In genomic region chr13:51602764-51603163, GRCm38 (mm10) we compare ENCODE assay signal across 12 mouse cellular contexts. TPM values are rescaled to one million over a fixed set of nuclear protein-coding genes. Genes with fewer than 3 reads are reported as not detected.
DNase-seq lines count a peak whose midpoint lies in the region; ATAC-seq and TF ChIP-seq lines count a peak whose summit lies in the region.
"Had no signal": no experiment of that assay in that cellular context is flagged by ENCODE, and none has a peak within 500 bp of the region (broad histone marks: within the 10 kb centered on the region; RNA-seq: fewer than 3 reads in every experiment).

No protein-coding gene starts in this region.

- DNase-seq in midbrain, postnatal 0 days (ENCODE audit: low spot score), result no peak
- no peak for DNase-seq in gastrocnemius, postnatal 25 days
- no peak for DNase-seq in thymus, postnatal 36 days
- no peak for DNase-seq in right cerebral cortex, postnatal 10 days (ENCODE audit: low spot score in 2 of 2)
- DNase-seq: cerebellum, adult 11-12 months had no signal

- TF ChIP-seq CTCF in midbrain, postnatal 0 days (IDR thresholded peaks at IDR 0.05), result no peak

- H3K9ac ChIP-seq in kidney, embryonic 15.5 days, result no peak overlapping the region
- H3K9ac ChIP-seq in kidney, embryonic 14.5 days (ENCODE audit: low read depth, low read length), result no peak overlapping the region
- no peak overlapping the region for H3K9ac ChIP-seq in forebrain, embryonic 12.5 days
- no peak overlapping the region for H3K9ac ChIP-seq in hindbrain, embryonic 13.5 days
- H3K9ac ChIP-seq in midbrain, postnatal 0 days (replicated peaks; ENCODE audit: low read length, poor library complexity, severe bottlenecking), result no peak overlapping the region

- no peak for ATAC-seq in kidney, embryonic 15.5 days (replicated peaks; ENCODE audit: low FRiP score)
- ATAC-seq in kidney, embryonic 14.5 days (ENCODE audit: low FRiP score, low TSS enrichment), result no peak; the same call in 1 of the 2 replicates
- ATAC-seq in forebrain, embryonic 12.5 days (ENCODE audit: low FRiP score), result 0 out of 2 replicates have a peak, but pooled peaks have one; percentile 18
- ATAC-seq in hindbrain, embryonic 13.5 days (ENCODE audit: low FRiP score), result no peak
- no peak for ATAC-seq in midbrain, postnatal 0 days (ENCODE audit: low FRiP score)

- H3K4me1 ChIP-seq in kidney, embryonic 15.5 days, result peaks cover 12% of the 10 kb centered on the region
- H3K4me1 ChIP-seq in kidney, embryonic 14.5 days (ENCODE audit: control insufficient read depth, insufficient read depth, low read length), result no peaks in the 10 kb centered on the region
- peaks cover 17% of the 10 kb centered on the region for H3K4me1 ChIP-seq in forebrain, embryonic 12.5 days
- H3K4me1 ChIP-seq in hindbrain, embryonic 13.5 days (replicated peaks), result peaks cover 17% of the 10 kb centered on the region
- H3K4me1 ChIP-seq in midbrain, postnatal 0 days (ENCODE audit: insufficient read depth, low read length), result peaks cover 4% of the 10 kb centered on the region

- 0 out of 2 replicates have a peak overlapping the region, but pooled peaks have one; percentile 21 for H3K4me3 ChIP-seq in kidney, embryonic 15.5 days (replicated peaks)
- H3K4me3 ChIP-seq in kidney, embryonic 14.5 days (ENCODE audit: low read length), result no peak overlapping the region
- no peak overlapping the region for H3K4me3 ChIP-seq in forebrain, embryonic 12.5 days (replicated peaks)
- H3K4me3 ChIP-seq in hindbrain, embryonic 13.5 days, result no peak overlapping the region
- peak overlapping the region; percentile 25; the same call in 1 of the 2 replicates for H3K4me3 ChIP-seq in midbrain, postnatal 0 days (ENCODE audit: low read depth, low read length)

- no peak overlapping the region for H3K27ac ChIP-seq in kidney, embryonic 15.5 days
- H3K27ac ChIP-seq in kidney, embryonic 14.5 days (ENCODE audit: low read depth, low read length), result no peak overlapping the region
- H3K27ac ChIP-seq in forebrain, embryonic 12.5 days, result no peak overlapping the region
- H3K27ac ChIP-seq in hindbrain, embryonic 13.5 days, result no peak overlapping the region
- H3K27ac ChIP-seq in midbrain, postnatal 0 days (ENCODE audit: low read depth, low read length), result peak overlapping the region; percentile 47
- H3K27ac ChIP-seq: heart, embryonic 10.5 days had no signal

- H3K4me2 ChIP-seq in kidney, embryonic 15.5 days, result peak overlapping the region; percentile 55; the same call in 1 of the 2 replicates
- no peak overlapping the region for H3K4me2 ChIP-seq in kidney, embryonic 14.5 days (replicated peaks; ENCODE audit: low read depth, low read length)
- H3K4me2 ChIP-seq in forebrain, embryonic 12.5 days, result peak overlapping the region; percentile 47
- H3K4me2 ChIP-seq in hindbrain, embryonic 13.5 days, result peak overlapping the region; percentile 48
- peak overlapping the region; percentile 35 for H3K4me2 ChIP-seq in midbrain, postnatal 0 days (ENCODE audit: low read depth, low read length, poor library complexity, severe bottlenecking)

- H3K36me3 ChIP-seq in kidney, embryonic 15.5 days, result no peaks in the 10 kb centered on the region
- H3K36me3 ChIP-seq in kidney, embryonic 14.5 days (ENCODE audit: control insufficient read depth, insufficient read depth, low read length), result no peaks in the 10 kb centered on the region
- H3K36me3 ChIP-seq in forebrain, embryonic 12.5 days (replicated peaks), result no peaks in the 10 kb centered on the region
- no peaks in the 10 kb centered on the region for H3K36me3 ChIP-seq in hindbrain, embryonic 13.5 days
- H3K36me3 ChIP-seq in midbrain, postnatal 0 days (ENCODE audit: insufficient read depth, low read length), result no peaks in the 10 kb centered on the region
- H3K36me3 ChIP-seq: heart, embryonic 10.5 days had no signal

- 0 out of 2 replicates have a peak, but pooled peaks cover 2% of the 10 kb centered on the region for H3K27me3 ChIP-seq in kidney, embryonic 15.5 days
- no peaks in the 10 kb centered on the region for H3K27me3 ChIP-seq in kidney, embryonic 14.5 days (ENCODE audit: control insufficient read depth, insufficient read depth, low read length)
- 0 out of 2 replicates have a peak, but pooled peaks cover 5% of the 10 kb centered on the region for H3K27me3 ChIP-seq in forebrain, embryonic 12.5 days
- H3K27me3 ChIP-seq in hindbrain, embryonic 13.5 days, result no peaks in the 10 kb centered on the region
- H3K27me3 ChIP-seq in midbrain, postnatal 0 days (ENCODE audit: insufficient read depth, low read length), result no peaks in the 10 kb centered on the region

- H3K9me3 ChIP-seq in kidney, embryonic 15.5 days (replicated peaks), result no peaks in the 10 kb centered on the region
- no peaks in the 10 kb centered on the region for H3K9me3 ChIP-seq in kidney, embryonic 14.5 days (ENCODE audit: control insufficient read depth, low read length)
- no peaks in the 10 kb centered on the region for H3K9me3 ChIP-seq in forebrain, embryonic 12.5 days
- H3K9me3 ChIP-seq in hindbrain, embryonic 13.5 days, result no peaks in the 10 kb centered on the region
- H3K9me3 ChIP-seq in midbrain, postnatal 0 days (ENCODE audit: low read length), result no peaks in the 10 kb centered on the region
- H3K9me3 ChIP-seq: heart, embryonic 10.5 days had no signal

- WGBS in kidney, embryonic 15.5 days, result 43% methylated on average over 8 of the region's 8 CpGs
- 46% methylated on average over 8 of the region's 8 CpGs for WGBS in kidney, embryonic 14.5 days
- WGBS in forebrain, embryonic 12.5 days, result 78% methylated on average over 8 of the region's 8 CpGs
- 70% methylated on average over 8 of the region's 8 CpGs for WGBS in hindbrain, embryonic 13.5 days
- WGBS in midbrain, postnatal 0 days, result 49% methylated on average over 8 of the region's 8 CpGs

RNA-seq across cellular contexts. Expression of gene Shc3, which starts 33.5 kb away (rescaled TPM):
- 0.18 TPM in 2 replicates for polyA plus RNA-seq in kidney, embryonic 15.5 days (2015; fragmentation: Nextera tagmentation; extraction: Ambion mirVana)
- 0.11 and 0.12 TPM in 2 replicates for polyA plus RNA-seq in kidney, embryonic 14.5 days (2014; fragmentation: Nextera tagmentation; extraction: Ambion mirVana)
- polyA plus RNA-seq in forebrain, embryonic 12.5 days (2016; fragmentation: Nextera tagmentation; extraction: Ambion mirVana), result 7.9 and 9.6 TPM in 2 replicates
- polyA plus RNA-seq in hindbrain, embryonic 13.5 days (2015; fragmentation: Nextera tagmentation; extraction: Ambion mirVana), result 4.1 and 4.2 TPM in 2 replicates
- 110 and 119 TPM in 2 replicates for total RNA-seq in midbrain, postnatal 0 days (2014; rRNA removed)
- 9.1 and 10.4 TPM in 2 replicates for polyA plus RNA-seq in midbrain, postnatal 0 days (2015; fragmentation: Nextera tagmentation; extraction: Ambion mirVana)
- total RNA-seq in gastrocnemius, postnatal 25 days (2021), result 1 to 10 TPM in 1 of 2 experiments, under 1 TPM in 1; 0.90 to 1.2 TPM
- total RNA-seq: neutrophil, adult 5-6 weeks had no signal
- polyA plus RNA-seq: liver, embryonic 16.5 days had no signal

RNA-seq across cellular contexts. Expression of gene Cks2, which starts 42.3 kb away (rescaled TPM):
- polyA plus RNA-seq in kidney, embryonic 15.5 days (2015; fragmentation: Nextera tagmentation; extraction: Ambion mirVana), result 370 and 419 TPM in 2 replicates
- 414 and 561 TPM in 2 replicates for polyA plus RNA-seq in kidney, embryonic 14.5 days (2014; fragmentation: Nextera tagmentation; extraction: Ambion mirVana)
- 319 and 330 TPM in 2 replicates for polyA plus RNA-seq in forebrain, embryonic 12.5 days (2016; fragmentation: Nextera tagmentation; extraction: Ambion mirVana)
- polyA plus RNA-seq in hindbrain, embryonic 13.5 days (2015; fragmentation: Nextera tagmentation; extraction: Ambion mirVana), result 76.0 and 78.7 TPM in 2 replicates
- 16.3 and 23.0 TPM in 2 replicates for total RNA-seq in midbrain, postnatal 0 days (2014; rRNA removed)
- polyA plus RNA-seq in midbrain, postnatal 0 days (2015; fragmentation: Nextera tagmentation; extraction: Ambion mirVana), result 19.0 and 20.0 TPM in 2 replicates
- total RNA-seq in gastrocnemius, postnatal 25 days (2021), result 1 to 10 TPM in 1 of 2 experiments, not detected in 1; 1.8 TPM

RNA-seq across cellular contexts. Expression of gene Secisbp2, which starts 48.7 kb away (rescaled TPM):
- 26.6 and 31.9 TPM in 2 replicates for polyA plus RNA-seq in kidney, embryonic 15.5 days (2015; fragmentation: Nextera tagmentation; extraction: Ambion mirVana)
- 32.1 and 38.5 TPM in 2 replicates for polyA plus RNA-seq in kidney, embryonic 14.5 days (2014; fragmentation: Nextera tagmentation; extraction: Ambion mirVana)
- 31.6 and 34.5 TPM in 2 replicates for polyA plus RNA-seq in forebrain, embryonic 12.5 days (2016; fragmentation: Nextera tagmentation; extraction: Ambion mirVana)
- polyA plus RNA-seq in hindbrain, embryonic 13.5 days (2015; fragmentation: Nextera tagmentation; extraction: Ambion mirVana), result 31.9 and 33.1 TPM in 2 replicates
- 15.2 and 15.7 TPM in 2 replicates for total RNA-seq in midbrain, postnatal 0 days (2014; rRNA removed)
- polyA plus RNA-seq in midbrain, postnatal 0 days (2015; fragmentation: Nextera tagmentation; extraction: Ambion mirVana), result 16.7 and 19.4 TPM in 2 replicates
- 10 to 100 TPM in 1 of 2 experiments, 1 to 10 TPM in 1; 8.7 to 11.4 TPM for total RNA-seq in gastrocnemius, postnatal 25 days (2021)

Comparison
In these comparisons a context has a peak if more than half of its experiments do, and no peak if none do; other contexts are left out.
1. H3K4me3 ChIP-seq: peak in kidney, embryonic 15.5 days (single experiment) and midbrain, postnatal 0 days (single experiment); none in kidney, embryonic 14.5 days (single experiment), forebrain, embryonic 12.5 days (single experiment) and hindbrain, embryonic 13.5 days (single experiment).